Mouse (Mus musculus) forebrain, embryonic 14.5 days (tissue): ENCODE data around the gene Mars. TPM values are rescaled to one million over a fixed set of nuclear protein-coding genes. Genes with fewer than 3 reads are reported as not detected.

Source experiments
- ATAC-seq: fragments of 200-750 bp; cut with Nextera tagmentation; 2 replicates; pipeline ENCODE4 v1.8.0; 2017; ENCODE audit warnings: mild to moderate bottlenecking, moderate library complexity
- DNase-seq: peaks from one replicate; pipeline ENCODE4 v3.0.0-alpha.2; 2015; ENCODE audit warnings: low spot score
- H3K27ac ChIP-seq: fragments of 300-500 bp; sonication (generic); 2 replicates; pipeline ENCODE4 v1.5.1; 2014; ENCODE audit warnings: low read depth, mild to moderate bottlenecking, control low read depth, low read length, moderate library complexity
- H3K27me3 ChIP-seq: fragments of 300-500 bp; sonication (generic); replicated peaks from 2 replicates; pipeline ENCODE4 v1.6.1; 2014; ENCODE audit warnings: low read length, control low read depth, mixed read lengths; ENCODE audit not compliant: control insufficient read depth, insufficient read depth
- H3K36me3 ChIP-seq: fragments of 300-500 bp; sonication (generic); 2 replicates; pipeline ENCODE4 v1.6.1; 2014; ENCODE audit warnings: low read length, control low read depth; ENCODE audit not compliant: control insufficient read depth, insufficient read depth
- H3K4me1 ChIP-seq: fragments of 300-500 bp; sonication (generic); 2 replicates; pipeline ENCODE4 v1.6.1; 2014; ENCODE audit warnings: antibody characterized with exemption, low read length, control low read depth; ENCODE audit not compliant: control insufficient read depth, insufficient read depth
- H3K4me2 ChIP-seq: fragments of 300-500 bp; sonication (generic); 2 replicates; pipeline ENCODE4 v1.6.1; 2014; ENCODE audit warnings: mild to moderate bottlenecking, control low read depth, low read length
- H3K4me3 ChIP-seq: fragments of 300-500 bp; sonication (generic); 2 replicates; pipeline ENCODE4 v1.5.1; 2014; ENCODE audit warnings: low read depth, low read length, control low read depth
- H3K9ac ChIP-seq: fragments of 300-500 bp; sonication (generic); 2 replicates; pipeline ENCODE4 v1.6.1; 2014; ENCODE audit warnings: mild to moderate bottlenecking, low read length, control low read depth, moderate library complexity
- H3K9me3 ChIP-seq: fragments of 300-500 bp; sonication (generic); replicated peaks from 2 replicates; pipeline ENCODE4 v1.6.1; 2016; ENCODE audit warnings: low read length, control low read depth, mixed read lengths; ENCODE audit not compliant: control insufficient read depth
- WGBS: fragments of 180-500 bp; shearing (Covaris S2); extraction: QIAGEN DNeasy Blood & Tissue Kit; methylation state at CpG from one replicate; pipeline ENCODE4 v1.1.7; 2014; 5-methylcytosine and 5-hydroxymethylcytosine counted together
- polyA plus RNA-seq: library from polyadenylated mRNA; unstranded; fragments of >200 nt; fragmentation: Nextera tagmentation; extraction: Ambion mirVana; gene quantifications from 2 replicates; pipeline ENCODE4 v1.2.1, GENCODE M21; 2014

The Mars gene
- polyA plus RNA-seq, 1 experiment from 2014 or later, result 124 TPM

GRCm38 (mm10) chr10:127279730-127280129, 31.9 kb downstream of the Mars start:
- 90% methylated on average over 2 of the region's 2 CpGs for WGBS
- H3K27me3 ChIP-seq, result no peaks in the 10 kb centered on the region
- no peak overlapping the region for H3K4me2 ChIP-seq
- ATAC-seq, result no peak
- no peak for DNase-seq
- no peaks in the 10 kb centered on the region for H3K4me1 ChIP-seq
- H3K9ac ChIP-seq, result no peak overlapping the region
- no peaks in the 10 kb centered on the region for H3K9me3 ChIP-seq
- no peak overlapping the region for H3K27ac ChIP-seq
- no peak overlapping the region for H3K4me3 ChIP-seq
- peaks cover 98% of the 10 kb centered on the region for H3K36me3 ChIP-seq

- no peak overlapping the region for H3K4me2 ChIP-seq
- H3K4me1 ChIP-seq, result no peaks in the 10 kb centered on the region
- ATAC-seq (no peak), DNase-seq (no peak)
- no peaks in the 10 kb centered on the region for H3K9me3 ChIP-seq
- 90% methylated on average over 11 of the region's 11 CpGs for WGBS
- H3K4me3 ChIP-seq, result no peak overlapping the region
- H3K27me3 ChIP-seq, result no peaks in the 10 kb centered on the region
- peaks cover 92% of the 10 kb centered on the region for H3K36me3 ChIP-seq
- H3K27ac ChIP-seq, result no peak overlapping the region
- H3K9ac ChIP-seq, result no peak overlapping the region
Measured at GRCm38 (mm10) chr10:127274261-127275022, 37.1 kb downstream of the Mars start.

- no peak for ATAC-seq
- Histone ChIP-seq H3K4me1 (peaks cover 2% of the 10 kb centered on the region; the same call in 1 of the 2 replicates), H3K9ac (no peak overlapping the region), H3K27ac (no peak overlapping the region), H3K4me2 (no peak overlapping the region), H3K9me3 (no peaks in the 10 kb centered on the region), H3K27me3 (no peaks in the 10 kb centered on the region), H3K4me3 (no peak overlapping the region), H3K36me3 (peaks cover 85% of the 10 kb centered on the region)
- DNase-seq, result no peak
- WGBS, result 91% methylated on average over 5 of the region's 5 CpGs
Measured at GRCm38 (mm10) chr10:127272371-127272770, 39.2 kb downstream of the Mars start.

- no peak for ATAC-seq
- H3K27me3 ChIP-seq, result no peaks in the 10 kb centered on the region
- H3K27ac ChIP-seq, result no peak overlapping the region
- peaks cover 7% of the 10 kb centered on the region; the same call in 1 of the 2 replicates for H3K4me1 ChIP-seq
- WGBS, result 78% methylated on average over 4 of the region's 4 CpGs
- peaks cover 61% of the 10 kb centered on the region for H3K36me3 ChIP-seq
- no peak overlapping the region for H3K4me3 ChIP-seq
- H3K9ac ChIP-seq, result no peak overlapping the region
- no peak overlapping the region for H3K4me2 ChIP-seq
- no peak for DNase-seq
- H3K9me3 ChIP-seq, result no peaks in the 10 kb centered on the region
Measured at GRCm38 (mm10) chr10:127269884-127270283, 41.7 kb downstream of the Mars start.

GRCm38 (mm10) chr10:127269036-127269435, 42.5 kb downstream of the Mars start:
- Histone ChIP-seq H3K9ac (peak overlapping the region; percentile 8; the same call in 1 of the 2 replicates), H3K4me1 (peaks cover 7% of the 10 kb centered on the region; the same call in 1 of the 2 replicates), H3K4me2 (no peak overlapping the region), H3K9me3 (no peaks in the 10 kb centered on the region), H3K4me3 (no peak overlapping the region), H3K36me3 (peaks cover 54% of the 10 kb centered on the region), H3K27me3 (no peaks in the 10 kb centered on the region), H3K27ac (no peak overlapping the region)
- DNase-seq (no peak), ATAC-seq (no peak)
- WGBS, result 86% methylated on average over 12 of the region's 12 CpGs

- Histone ChIP-seq H3K4me3 (no peak overlapping the region), H3K27ac (no peak overlapping the region), H3K27me3 (no peaks in the 10 kb centered on the region), H3K4me1 (peaks cover 7% of the 10 kb centered on the region; the same call in 1 of the 2 replicates), H3K9ac (peak overlapping the region; percentile 29; the same call in 1 of the 2 replicates), H3K4me2 (no peak overlapping the region), H3K9me3 (no peaks in the 10 kb centered on the region), H3K36me3 (peaks cover 49% of the 10 kb centered on the region)
- ATAC-seq (no peak), DNase-seq (no peak)
- 89% methylated on average over 5 of the region's 5 CpGs for WGBS
Measured at GRCm38 (mm10) chr10:127268401-127268800, 43.2 kb downstream of the Mars start.

- 68% methylated on average over 5 of the region's 5 CpGs for WGBS
- peak overlapping the region; percentile 97 for H3K4me3 ChIP-seq
- H3K27ac ChIP-seq, result no peak overlapping the region
- H3K9me3 ChIP-seq, result no peaks in the 10 kb centered on the region
- H3K4me2 ChIP-seq, result peak overlapping the region; percentile 83
- peak overlapping the region; percentile 99; the same call in 1 of the 2 replicates for H3K9ac ChIP-seq
- peaks cover 38% of the 10 kb centered on the region for H3K36me3 ChIP-seq
- DNase-seq (no peak), ATAC-seq (no peak)
- H3K4me1 ChIP-seq, result peaks cover 10% of the 10 kb centered on the region; the same call in 1 of the 2 replicates
- H3K27me3 ChIP-seq, result no peaks in the 10 kb centered on the region
Measured at GRCm38 (mm10) chr10:127267318-127267717, 44.3 kb downstream of the Mars start.

GRCm38 (mm10) chr10:127266112-127267091, 45.2 kb downstream of the Mars start, which contains the start of gene Dctn2:
Gene Dctn2 (plus strand): TSS chr10:127266368.
- peak; percentile 96 for ATAC-seq
- peaks cover 29% of the 10 kb centered on the region for H3K36me3 ChIP-seq
- under 1% methylated on average over 64 of the region's 70 CpGs for WGBS

More at GRCm38 (mm10) chr10:127266112-127267091, 45.2 kb downstream of the Mars start, which contains the start of gene Dctn2:
- DNase-seq, result peak; percentile 98
- Histone ChIP-seq H3K27ac (peak within 1 kb of the TSS; percentile 90), H3K27me3 (no peaks in the 10 kb centered on the region), H3K4me1 (peaks cover 11% of the 10 kb centered on the region; the same call in 1 of the 2 replicates), H3K9me3 (no peaks in the 10 kb centered on the region), H3K9ac (peak within 1 kb of the TSS; percentile 99), H3K4me3 (peak within 1 kb of the TSS; percentile 97), H3K4me2 (peak within 1 kb of the TSS; percentile 83)
